34 mouse cellular contexts compared by ENCODE assay signal in the genomic region with DNA sequence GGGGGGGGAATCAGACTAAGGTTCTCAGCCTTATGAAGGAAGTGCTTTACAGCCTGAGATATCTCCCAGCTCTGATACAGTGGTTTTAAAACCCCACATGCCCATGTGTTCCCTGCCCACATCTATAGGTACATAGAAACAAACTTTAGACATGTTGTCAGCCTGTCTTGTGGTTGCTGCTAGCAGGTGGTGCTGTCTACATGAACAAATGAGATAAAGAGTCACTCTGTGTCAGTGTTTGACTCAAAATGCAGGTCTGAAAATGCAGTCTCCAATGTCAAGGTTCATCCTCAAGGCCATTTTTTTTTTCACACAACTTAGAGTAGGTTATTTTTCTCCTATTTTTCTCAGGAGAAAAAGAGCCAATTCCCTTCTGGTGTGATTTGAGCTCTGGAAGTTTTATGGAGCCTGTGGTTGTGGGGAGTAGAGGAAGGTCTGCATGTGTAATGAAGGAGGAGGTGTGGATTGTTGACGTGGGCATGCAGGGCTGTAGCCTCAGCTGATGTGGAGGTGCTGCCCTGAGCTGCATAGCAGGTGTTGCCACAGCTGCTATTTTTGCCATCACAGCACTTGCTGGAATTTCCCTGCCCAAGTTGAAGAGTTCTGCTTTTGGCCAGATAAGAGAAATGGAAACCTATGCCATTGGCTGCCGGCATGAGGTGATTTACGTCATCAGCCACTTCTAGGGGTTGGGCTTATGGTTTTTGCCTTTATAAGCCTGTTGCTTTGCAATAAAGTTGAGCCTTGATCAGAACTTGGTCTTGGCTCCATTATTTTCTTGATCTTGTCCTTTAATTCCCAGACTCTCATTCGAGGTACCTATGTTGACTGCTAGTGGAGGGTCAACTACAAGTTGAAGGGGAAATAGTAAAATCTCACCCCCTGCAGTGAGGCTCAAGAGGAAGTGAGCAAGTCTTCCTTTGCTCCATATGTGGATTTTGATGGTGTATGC.
DNase-seq lines count a peak whose midpoint lies in the region; ATAC-seq lines count a peak whose summit lies in the region.
"Had no signal": no experiment of that assay in that cellular context is flagged by ENCODE, and none has a peak within 500 bp of the region (broad histone marks: within the 10 kb centered on the region; RNA-seq: fewer than 3 reads in every experiment).

No protein-coding gene starts in this region.

- H3K4me1 ChIP-seq in heart, embryonic 15.5 days (replicated peaks): peaks cover 4% of the 10 kb centered on the region; the same call in 1 of the 2 replicates
- no peaks in the 10 kb centered on the region for H3K4me1 ChIP-seq in lung, embryonic 16.5 days (replicated peaks; ENCODE audit: control insufficient read depth, insufficient read depth, low read length)
- H3K4me1 ChIP-seq: embryonic facial prominence, embryonic 12.5 days; forebrain, embryonic 15.5 days; hindbrain, embryonic 10.5 days; hindbrain, embryonic 15.5 days; limb, embryonic 10.5 days; limb, embryonic 15.5 days; liver, embryonic 13.5 days; stomach, embryonic 15.5 days had no signal

- WGBS in heart, embryonic 15.5 days: 40% methylated on average over 4 of the region's 4 CpGs
- WGBS in lung, embryonic 16.5 days: 54% methylated on average over 4 of the region's 4 CpGs

- no peak overlapping the region for H3K9ac ChIP-seq in heart, embryonic 15.5 days
- H3K9ac ChIP-seq in lung, embryonic 16.5 days (ENCODE audit: low read length): no peak overlapping the region
- H3K9ac ChIP-seq: embryonic facial prominence, embryonic 12.5 days; forebrain, embryonic 15.5 days; hindbrain, embryonic 15.5 days; limb, embryonic 15.5 days; liver, embryonic 13.5 days; midbrain, embryonic 15.5 days; stomach, embryonic 15.5 days had no signal

- H3K27ac ChIP-seq in heart, embryonic 15.5 days: no peak overlapping the region
- no peak overlapping the region for H3K27ac ChIP-seq in lung, embryonic 16.5 days (ENCODE audit: low read length)
- H3K27ac ChIP-seq: embryonic facial prominence, embryonic 12.5 days; forebrain, embryonic 10.5 days; forebrain, embryonic 15.5 days; gastrocnemius, adult 2 months; hindbrain, embryonic 10.5 days; hindbrain, embryonic 15.5 days; limb, embryonic 10.5 days; limb, embryonic 15.5 days; liver, embryonic 13.5 days; midbrain, embryonic 10.5 days; midbrain, embryonic 15.5 days; stomach, embryonic 15.5 days had no signal

- H3K4me3 ChIP-seq in heart, embryonic 15.5 days: no peak overlapping the region
- H3K4me3 ChIP-seq in lung, embryonic 16.5 days (ENCODE audit: low read length): no peak overlapping the region
- H3K4me3 ChIP-seq: embryonic facial prominence, embryonic 12.5 days; forebrain, embryonic 10.5 days; forebrain, embryonic 15.5 days; gastrocnemius, adult 2 months; hindbrain, embryonic 10.5 days; hindbrain, embryonic 15.5 days; limb, embryonic 10.5 days; limb, embryonic 15.5 days; liver, embryonic 13.5 days; midbrain, embryonic 10.5 days; midbrain, embryonic 15.5 days; stomach, embryonic 15.5 days had no signal

- H3K36me3 ChIP-seq in heart, embryonic 15.5 days: no peaks in the 10 kb centered on the region
- no peaks in the 10 kb centered on the region for H3K36me3 ChIP-seq in lung, embryonic 16.5 days (ENCODE audit: control insufficient read depth, insufficient read depth, low read length)
- H3K36me3 ChIP-seq: embryonic facial prominence, embryonic 12.5 days; forebrain, embryonic 10.5 days; forebrain, embryonic 15.5 days; G1E; hindbrain, embryonic 10.5 days; hindbrain, embryonic 15.5 days; limb, embryonic 10.5 days; limb, embryonic 15.5 days; liver, embryonic 13.5 days; midbrain, embryonic 10.5 days; midbrain, embryonic 15.5 days; stomach, embryonic 15.5 days had no signal

- H3K4me2 ChIP-seq in heart, embryonic 15.5 days: no peak overlapping the region
- no peak overlapping the region for H3K4me2 ChIP-seq in lung, embryonic 16.5 days (ENCODE audit: low read depth, low read length)
- H3K4me2 ChIP-seq: embryonic facial prominence, embryonic 12.5 days; forebrain, embryonic 15.5 days; hindbrain, embryonic 15.5 days; limb, embryonic 15.5 days; liver, embryonic 13.5 days; midbrain, embryonic 15.5 days; stomach, embryonic 15.5 days had no signal

- no peaks in the 10 kb centered on the region for H3K27me3 ChIP-seq in heart, embryonic 15.5 days
- no peaks in the 10 kb centered on the region for H3K27me3 ChIP-seq in lung, embryonic 16.5 days (ENCODE audit: control insufficient read depth, insufficient read depth, low read depth, low read length)
- H3K27me3 ChIP-seq: hindbrain, embryonic 15.5 days; limb, embryonic 15.5 days; liver, embryonic 13.5 days; midbrain, embryonic 15.5 days; Patski; stomach, embryonic 15.5 days had no signal

- peak; percentile 60; the same call in 1 of the 2 replicates for ATAC-seq in heart, embryonic 15.5 days (replicated peaks; ENCODE audit: insufficient number of reproducible peaks, insufficient read depth, low FRiP score, low read depth)
- 0 out of 2 replicates have a peak, but pooled peaks have one; percentile 41 for ATAC-seq in lung, embryonic 16.5 days (ENCODE audit: low read depth)
- ATAC-seq: forebrain, embryonic 15.5 days; inflammation-experienced regulatory T-cells, adult 6 months; midbrain, embryonic 15.5 days; Patski had no signal

- DNase-seq in heart, adult 11 months: peak; percentile 29
- no peak for DNase-seq in heart, adult 9 months (ENCODE audit: low spot score in 2 of 2)
- no peak for DNase-seq in heart, adult 18-20 months
- no peak for DNase-seq in lung, postnatal 36 days
- DNase-seq in heart, postnatal 4 days: peak; percentile 24
- no peak for DNase-seq in T-cell, adult 2 months (ENCODE audit: low spot score)
- DNase-seq: adrenal gland, postnatal 14 days; cerebellum, adult 11-12 months; cerebellum, adult 9-11 months; embryo, embryonic 11 days; gastrocnemius, adult 2 months; kidney, adult 11 months; kidney, postnatal 14 days; layer of hippocampus, adult 9-11 months; liver, embryonic 13.5 days; lung, adult 2 months; right cerebral cortex, postnatal 25 days; thymus, adult 18-20 months; thymus, postnatal 4 days had no signal

- no peaks in the 10 kb centered on the region for H3K9me3 ChIP-seq in heart, embryonic 15.5 days (replicated peaks)
- H3K9me3 ChIP-seq in lung, embryonic 16.5 days (ENCODE audit: control insufficient read depth, low read length): no peaks in the 10 kb centered on the region
- H3K9me3 ChIP-seq: embryonic facial prominence, embryonic 12.5 days; forebrain, embryonic 10.5 days; forebrain, embryonic 15.5 days; hindbrain, embryonic 10.5 days; hindbrain, embryonic 15.5 days; limb, embryonic 10.5 days; limb, embryonic 15.5 days; liver, embryonic 13.5 days; midbrain, embryonic 10.5 days; midbrain, embryonic 15.5 days; stomach, embryonic 15.5 days had no signal

Comparison
In these comparisons a context has a peak if more than half of its experiments do, and no peak if none do; other contexts are left out.
1. DNase-seq: peak in heart, adult 11 months (single experiment) and heart, postnatal 4 days (single experiment); none in heart, adult 9 months (0 of 2), heart, adult 18-20 months (0 of 2), lung, postnatal 36 days (single experiment) and T-cell, adult 2 months (single experiment).